Mouse (Mus musculus) MEL (cell line): ENCODE results near the gene Gab2. TPM values are rescaled to one million over a fixed set of nuclear protein-coding genes. Genes with fewer than 3 reads are reported as not detected.

Experiments used
- DNase-seq: peaks from one replicate; pipeline ENCODE4 v3.0.0; 2011; ENCODE audit warnings: low read depth, low spot score
- H3K27ac ChIP-seq: 2 replicates; pipeline ENCODE4 v1.5.1; 2012; ENCODE audit warnings: low read depth, mild to moderate bottlenecking, control low read depth, low read length, moderate library complexity; ENCODE audit not compliant: control insufficient read depth
- H3K27me3 ChIP-seq, 2 experiments: fragments of 150-350 bp in 1 of 2; sonication (generic) in 1 of 2; 2 replicates each; pipeline ENCODE4 v1.6.1; 2012; ENCODE audit warnings: low read length in 2 of 2, mild to moderate bottlenecking in 2 of 2, improper control_type of control experiment in 1 of 2, moderate library complexity in 1 of 2; ENCODE audit not compliant: insufficient read depth in 2 of 2, control insufficient read depth in 1 of 2
- H3K36me3 ChIP-seq, 2 experiments: 2 replicates each; pipeline ENCODE4 v1.6.1; 2012 to 2014; ENCODE audit warnings: low read length in 2 of 2, improper control_type of control experiment in 1 of 2, inconsistent platforms in 1 of 2, mild to moderate bottlenecking in 1 of 2; ENCODE audit not compliant: insufficient read depth in 2 of 2, control insufficient read depth in 1 of 2
- H3K4me1 ChIP-seq, 2 experiments: fragments of 150-350 bp in 1 of 2; sonication (generic) in 1 of 2; 2 replicates each; pipeline ENCODE4 v1.6.1; 2012; ENCODE audit warnings: low read length in 2 of 2, improper control_type of control experiment in 1 of 2, mild to moderate bottlenecking in 1 of 2; ENCODE audit not compliant: insufficient read depth in 2 of 2, control insufficient read depth in 1 of 2
- H3K4me3 ChIP-seq, 2 experiments: fragments of 150-350 bp in 1 of 2; sonication (generic) in 1 of 2; 2 replicates each; pipeline ENCODE4 v1.5.1; 2012; ENCODE audit warnings: low read depth in 2 of 2, low read length in 2 of 2, mild to moderate bottlenecking in 2 of 2, moderate library complexity in 2 of 2, control low read depth in 1 of 2, improper control_type of control experiment in 1 of 2; ENCODE audit not compliant: control insufficient read depth in 1 of 2, insufficient read depth in 1 of 2
- H3K79me2 ChIP-seq: 2 replicates; pipeline ENCODE4 v1.6.1; 2012; ENCODE audit warnings: mild to moderate bottlenecking, low read length, moderate library complexity; ENCODE audit not compliant: control insufficient read depth, poor library complexity, insufficient read depth
- H3K9ac ChIP-seq: 2 replicates; pipeline ENCODE4 v1.6.1; 2012; ENCODE audit warnings: low read depth, mild to moderate bottlenecking, control low read depth, low read length, moderate library complexity; ENCODE audit not compliant: control insufficient read depth, poor library complexity, severe bottlenecking
- H3K9me3 ChIP-seq: fragments of 150-350 bp; sonication (generic); replicated peaks from 2 replicates; pipeline ENCODE4 v1.6.1; 2012; ENCODE audit warnings: mild to moderate bottlenecking, low read length, improper control_type of control experiment, moderate library complexity; ENCODE audit not compliant: insufficient read depth
- BHLHE40 ChIP-seq: IDR thresholded peaks from 2 replicates; pipeline ENCODE4 v1.6.1; 2012; ENCODE audit warnings: low read depth, mild to moderate bottlenecking, inconsistent platforms, low read length, improper control_type of control experiment, borderline replicate concordance
- CHD1 ChIP-seq: IDR thresholded peaks from 2 replicates; pipeline ENCODE4 v1.6.1; 2012; ENCODE audit warnings: low read depth, mild to moderate bottlenecking, inconsistent platforms, low read length, improper control_type of control experiment
- CHD2 ChIP-seq: IDR thresholded peaks from 2 replicates; pipeline ENCODE4 v1.6.1; 2011; ENCODE audit warnings: low read length, improper control_type of control experiment
- E2F4 ChIP-seq: IDR thresholded peaks from 2 replicates; pipeline ENCODE4 v1.6.1; 2011; ENCODE audit warnings: low read depth, low read length, improper control_type of control experiment, borderline replicate concordance
- ELF1 ChIP-seq: IDR thresholded peaks from 2 replicates; pipeline ENCODE4 v1.6.1; 2014; ENCODE audit warnings: low read depth, mild to moderate bottlenecking, inconsistent platforms, low read length, improper control_type of control experiment, moderate library complexity
- EP300 ChIP-seq, 2 experiments: IDR thresholded peaks; 2 replicates each; pipeline ENCODE4 v1.6.1; 2011; ENCODE audit warnings: improper control_type of control experiment in 2 of 2, low read length in 2 of 2, low read depth in 1 of 2, mild to moderate bottlenecking in 1 of 2
- ETS1 ChIP-seq: IDR thresholded peaks from 2 replicates; pipeline ENCODE4 v1.6.1; 2012; ENCODE audit warnings: low read depth, mild to moderate bottlenecking, inconsistent platforms, low read length, improper control_type of control experiment, moderate library complexity
- GABPA ChIP-seq: IDR thresholded peaks from 2 replicates; pipeline ENCODE4 v1.6.1; 2012; ENCODE audit warnings: low read depth, mild to moderate bottlenecking, inconsistent platforms, low read length, improper control_type of control experiment, moderate library complexity
- JUND ChIP-seq: IDR thresholded peaks from 2 replicates; pipeline ENCODE4 v1.6.1; 2011; ENCODE audit warnings: low read depth, mild to moderate bottlenecking, improper control_type of control experiment, low read length
- MAX ChIP-seq: IDR thresholded peaks from 2 replicates; pipeline ENCODE4 v1.6.1; 2011; ENCODE audit warnings: low read length, improper control_type of control experiment
- MXI1 ChIP-seq: IDR thresholded peaks from 2 replicates; pipeline ENCODE4 v1.6.1; 2011; ENCODE audit warnings: mild to moderate bottlenecking, low read depth, low read length, improper control_type of control experiment
- MYB ChIP-seq: IDR thresholded peaks from 2 replicates; pipeline ENCODE4 v1.6.1; 2011; ENCODE audit warnings: mild to moderate bottlenecking, low read depth, low read length, improper control_type of control experiment
- MYC ChIP-seq: IDR thresholded peaks from 2 replicates; pipeline ENCODE4 v1.6.1; 2011; ENCODE audit warnings: low read depth, mild to moderate bottlenecking, low read length, improper control_type of control experiment, moderate library complexity
- NELFE ChIP-seq: IDR thresholded peaks from 2 replicates; pipeline ENCODE4 v1.6.1; 2011; ENCODE audit warnings: low read depth, low read length, improper control_type of control experiment
- NRF1 ChIP-seq: IDR thresholded peaks from 2 replicates; pipeline ENCODE4 v1.6.1; 2014; ENCODE audit warnings: low read depth, mild to moderate bottlenecking, inconsistent platforms, low read length, improper control_type of control experiment, moderate library complexity; ENCODE audit not compliant: poor library complexity, insufficient read depth, severe bottlenecking
- POLR2AphosphoS2 ChIP-seq: IDR thresholded peaks from 2 replicates; pipeline ENCODE4 v1.6.1; 2011; ENCODE audit warnings: low read length, improper control_type of control experiment
- TBP ChIP-seq: IDR thresholded peaks from 2 replicates; pipeline ENCODE4 v1.8.0; 2011; ENCODE audit warnings: low read depth, low read length, improper control_type of control experiment
- UBTF ChIP-seq: IDR thresholded peaks from 2 replicates; pipeline ENCODE4 v1.6.1; 2012; ENCODE audit warnings: low read depth, mild to moderate bottlenecking, inconsistent platforms, low read length, improper control_type of control experiment, moderate library complexity, borderline replicate concordance; ENCODE audit not compliant: insufficient read depth
- USF2 ChIP-seq, 2 experiments: IDR thresholded peaks; 2 replicates each; pipeline ENCODE4 v1.6.1; 2011 to 2012; ENCODE audit warnings: improper control_type of control experiment in 2 of 2, low read length in 2 of 2, borderline replicate concordance in 1 of 2, inconsistent platforms in 1 of 2, low read depth in 1 of 2, mild to moderate bottlenecking in 1 of 2; ENCODE audit not compliant: insufficient read depth in 1 of 2
- ZC3H11A ChIP-seq: IDR thresholded peaks from 2 replicates; pipeline ENCODE4 v1.6.1; 2012; ENCODE audit warnings: low read depth, mild to moderate bottlenecking, inconsistent platforms, low read length, improper control_type of control experiment
- ZKSCAN1 ChIP-seq: IDR thresholded peaks from 2 replicates; pipeline ENCODE4 v1.6.1; 2012; ENCODE audit warnings: low read depth, mild to moderate bottlenecking, inconsistent platforms, low read length, improper control_type of control experiment, moderate library complexity
- polyA plus RNA-seq, 2 experiments: library from polyadenylated mRNA; stranded (reverse) in 1 of 2; unstranded in 1 of 2; fragments of >175 nt in 1 of 2; fragments of >200 nt in 1 of 2; gene quantifications; 2 replicates each; pipeline versions ENCODE4 v1.2.1 to v1.2.4; 2012; ENCODE audit warnings: low replicate concordance in 2 of 2, low read depth in 1 of 2; ENCODE audit not compliant: insufficient read length in 2 of 2, insufficient read depth in 1 of 2, missing spikeins in 1 of 2
- total RNA-seq: library from RNA; depleted of rRNA; stranded (reverse); fragments of 300-350 nt; gene quantifications from 2 replicates; pipeline ENCODE4 v1.2.3, GENCODE M21; 2012

The Gab2 gene
- total and polyA plus RNA-seq, 3 experiments = 5.0 to 11.5 TPM; not detected in 1

GRCm38 (mm10) chr7:97344655-97345054 lies 263.3 kb downstream of the Gab2 start:
- no peak for DNase-seq
- no peaks in the 10 kb centered on the region for H3K9me3 ChIP-seq
- no peak overlapping the region for H3K9ac ChIP-seq
- H3K79me2 ChIP-seq = no peaks in the 10 kb centered on the region
- no peak overlapping the region for H3K27ac ChIP-seq
- TF ChIP-seq POLR2AphosphoS2 (no peak), EP300 (IDR thresholded peaks at IDR 0.05; ENCODE audit: low read depth in 1 of 2, low read length in 2 of 2) (no peak), NELFE (no peak), USF2 (IDR thresholded peaks at IDR 0.05; ENCODE audit: borderline replicate concordance in 1 of 2, insufficient read depth in 1 of 2, low read depth in 1 of 2, low read length in 2 of 2) (no peak), TBP (no peak), CHD2 (no peak), BHLHE40 (no peak), MYC (no peak), ZC3H11A (no peak), NRF1 (no peak), MXI1 (no peak), ETS1 (no peak), MYB (no peak)
- TF ChIP-seq, all 39 proteins: peak for 0
- H3K4me3 ChIP-seq = no peak overlapping the region
- no peaks in the 10 kb centered on the region for H3K27me3 ChIP-seq
- H3K36me3 ChIP-seq = peaks cover 0 to 19% of the 10 kb centered on the region in 2 experiments; a peak in 2 of 4 replicates
- peaks cover 11 to 30% of the 10 kb centered on the region in 2 experiments for H3K4me1 ChIP-seq

DNA sequence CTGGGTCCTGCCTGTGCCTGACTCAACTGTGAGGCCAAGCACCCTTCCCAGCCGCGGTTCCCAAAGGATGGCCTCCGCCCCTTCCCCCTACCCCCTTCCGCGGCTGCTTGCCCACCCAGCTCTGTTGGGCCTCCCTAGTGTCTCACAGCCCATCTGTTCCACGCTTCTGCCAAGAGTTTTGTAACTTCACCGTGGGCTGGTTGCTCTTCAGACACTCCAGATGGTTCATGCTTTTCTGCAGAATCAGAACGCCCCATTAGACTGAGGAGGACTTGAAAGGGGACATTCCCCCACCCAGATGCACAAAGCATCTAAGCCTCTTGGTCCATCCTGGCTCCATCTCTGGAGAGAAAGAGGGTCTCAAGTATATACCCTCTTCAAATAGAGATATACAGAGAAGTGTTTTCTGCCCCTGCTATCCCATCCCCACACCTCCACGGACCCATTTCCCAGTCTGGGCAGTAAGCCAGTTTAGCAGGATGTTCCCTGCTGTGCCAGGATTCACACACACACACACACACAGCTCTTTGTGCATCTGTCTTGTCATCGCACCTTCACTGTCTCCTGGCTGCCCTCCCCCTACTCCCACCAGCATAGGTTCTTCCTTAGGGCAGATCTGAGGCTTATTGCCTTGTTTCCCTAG lies 264.0 kb downstream of the Gab2 start:
- H3K79me2 ChIP-seq = no peaks in the 10 kb centered on the region
- TF ChIP-seq JUND (no peak), MAX (no peak), GABPA (no peak), E2F4 (no peak), TBP (no peak), MYC (no peak), UBTF (no peak), CHD1 (no peak), NRF1 (no peak), ZKSCAN1 (no peak), USF2 (IDR thresholded peaks at IDR 0.05; ENCODE audit: borderline replicate concordance in 1 of 2, insufficient read depth in 1 of 2, low read depth in 1 of 2, low read length in 2 of 2) (no peak), ELF1 (no peak), POLR2AphosphoS2 (no peak), NELFE (no peak)
- no peak for DNase-seq

More for the DNA sequence above, 264.0 kb downstream of the Gab2 start:
- H3K27ac ChIP-seq = no peak overlapping the region
- no peak overlapping the region for H3K4me3 ChIP-seq
- no peak overlapping the region for H3K9ac ChIP-seq
- no peaks in the 10 kb centered on the region for H3K27me3 ChIP-seq
- H3K9me3 ChIP-seq = no peaks in the 10 kb centered on the region
- H3K36me3 ChIP-seq = peaks cover 0 to 19% of the 10 kb centered on the region in 2 experiments; a peak in 2 of 4 replicates
- H3K4me1 ChIP-seq = peaks cover 11 to 30% of the 10 kb centered on the region in 2 experiments
